Mouse (Mus musculus) R1 (cell line): Measurements from ENCODE around the gene Olfr222.
A peak's percentile ranks its signal among the peaks of the same experiment; 100 is the strongest.

Source experiments
- DNase-seq: peaks from one replicate; pipeline ENCODE4 v3.0.0-alpha.2; 2018; ENCODE audit warnings: low read depth, low spot score

The Olfr222 gene

GRCm38 (mm10) chr11:59541324-59541723 is 34.7 kb downstream of the Olfr222 start, which contains the start of gene Nlrp3:
Nlrp3 (plus strand) TSS chr11:59541568.
- DNase-seq: no peak

- DNase-seq: no peak
These were observed 35.9 kb downstream of the Olfr222 start for GRCm38 (mm10) chr11:59540123-59540522.

DNA sequence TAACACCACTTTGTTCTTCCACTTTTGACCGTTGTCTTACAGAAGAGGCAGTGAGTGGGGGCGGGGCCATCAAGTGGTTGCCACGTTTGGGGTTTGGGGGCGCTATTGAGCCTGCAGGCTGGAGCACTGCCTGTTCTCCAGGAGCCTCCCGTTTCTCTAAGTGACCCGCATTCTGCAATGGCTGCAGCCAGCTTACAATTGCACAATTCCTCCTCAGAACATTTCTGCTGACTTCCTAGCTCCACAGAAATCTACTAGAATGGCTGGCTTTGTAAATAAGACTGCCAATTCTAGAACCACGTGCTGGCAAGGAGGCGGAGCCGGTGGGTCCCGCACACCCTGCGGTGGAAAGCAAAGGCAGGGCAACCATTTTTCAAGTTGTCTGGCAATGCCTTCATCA is 37.6 kb downstream of the Olfr222 start:
- peak; percentile 88 for DNase-seq

DNA sequence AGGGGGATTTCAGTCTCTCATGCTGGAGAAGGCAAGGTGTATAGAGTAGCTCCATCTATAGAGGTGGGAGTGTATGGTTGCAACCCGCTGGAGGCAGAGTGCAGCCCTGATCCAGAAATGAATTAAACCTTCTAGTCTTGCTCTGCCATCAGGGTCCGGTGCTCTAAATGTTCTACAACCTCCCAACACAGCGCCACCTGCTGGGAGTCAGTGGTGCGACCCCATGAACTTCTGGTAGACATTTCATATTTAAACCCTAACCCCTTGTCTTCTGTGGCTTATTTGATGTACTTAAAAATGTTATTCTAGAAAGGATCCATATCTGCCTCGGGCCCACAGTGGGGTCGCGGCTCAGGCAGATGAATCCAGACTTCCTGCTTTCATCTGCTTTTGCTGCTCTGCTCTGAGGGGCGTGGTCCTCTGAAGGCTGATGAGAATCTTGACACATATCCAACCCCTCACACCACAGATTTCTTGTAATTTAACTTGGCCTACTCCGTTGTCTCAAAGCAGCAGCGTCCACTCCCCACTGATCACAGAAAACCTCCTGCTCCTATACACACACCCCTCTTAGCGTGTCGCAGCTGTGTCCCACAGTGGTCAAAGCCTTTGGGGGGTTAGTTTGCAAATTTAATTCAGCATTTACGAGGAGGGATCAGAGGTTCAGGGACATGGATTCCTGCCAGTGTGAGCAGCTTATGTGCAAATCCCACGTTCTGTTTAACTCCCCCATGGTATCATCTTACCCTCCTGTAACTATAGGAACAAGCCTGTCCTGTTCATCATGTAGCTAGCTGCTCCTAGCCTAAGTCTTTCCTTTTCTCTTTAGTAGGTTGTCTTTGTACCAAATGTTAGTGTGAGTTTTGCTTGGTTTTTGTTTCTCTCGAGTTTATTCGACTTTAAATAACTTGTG is 38.6 kb downstream of the Olfr222 start:
- DNase-seq: peak; percentile 83

GRCm38 (mm10) chr11:59531562-59531961 is 44.5 kb downstream of the Olfr222 start:
- DNase-seq: no peak

DNA sequence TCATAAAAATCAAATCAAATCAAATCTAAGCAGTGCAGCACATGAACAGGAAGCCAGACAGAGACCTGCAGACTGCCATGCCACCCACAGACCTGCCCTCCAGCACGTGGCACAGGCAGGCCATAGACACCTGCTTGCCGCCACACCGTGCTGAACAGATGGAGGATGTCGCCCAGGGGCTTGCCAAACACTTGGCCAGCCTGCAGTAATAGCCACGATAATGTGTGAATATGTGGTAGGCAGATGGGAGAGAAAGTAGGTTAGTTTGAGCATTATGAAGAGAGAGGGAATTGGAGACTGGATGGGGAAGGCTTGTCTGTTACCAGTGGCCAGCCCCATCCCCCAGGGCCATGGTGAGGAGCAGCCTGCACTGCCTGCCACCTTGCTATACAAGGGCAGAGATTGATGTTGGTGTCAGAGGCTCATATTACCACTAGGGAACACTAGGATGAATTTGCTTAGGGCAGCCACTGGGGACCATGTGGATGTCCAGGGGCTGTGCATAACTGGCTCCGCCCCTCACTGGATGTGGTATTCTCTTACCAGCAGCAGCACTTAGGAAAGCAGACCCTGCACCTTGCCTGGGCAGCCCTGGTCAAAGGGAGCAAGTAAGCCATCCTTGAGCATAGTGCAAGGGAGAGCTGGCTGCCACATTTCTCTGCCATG is 45.0 kb downstream of the Olfr222 start:
- DNase-seq: peak; percentile 80

- no peak for DNase-seq
These were observed 45.8 kb downstream of the Olfr222 start for GRCm38 (mm10) chr11:59530221-59530620.

DNA sequence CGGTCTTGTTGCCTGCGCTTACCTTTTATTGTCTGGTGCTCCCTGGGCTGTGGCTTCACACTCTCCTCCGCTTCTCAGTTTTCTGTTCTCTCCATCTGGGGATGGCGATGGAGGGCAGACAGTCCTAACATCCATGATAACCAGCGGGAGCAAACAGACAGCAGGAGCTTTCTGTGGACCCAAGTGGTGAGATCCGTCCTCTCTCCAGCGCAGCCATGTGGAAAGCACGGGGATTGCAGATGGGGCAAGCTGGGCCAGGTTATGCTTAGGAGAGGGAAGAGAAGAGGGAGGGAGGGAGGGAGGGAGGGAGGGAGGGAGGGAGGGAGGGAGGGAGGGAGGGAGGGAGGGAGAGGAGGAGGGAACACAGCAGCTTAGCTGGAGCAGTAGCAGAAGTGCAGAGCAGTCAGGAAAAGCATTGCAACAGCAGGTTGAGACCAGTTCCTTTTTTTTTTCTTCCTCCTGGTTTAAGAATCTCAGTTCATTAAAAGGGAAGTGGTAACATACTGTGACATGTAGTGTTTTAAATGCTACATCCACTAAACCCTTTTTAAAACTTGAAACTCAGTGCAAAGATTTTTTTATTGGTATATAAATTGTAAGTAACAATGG is 49.5 kb downstream of the Olfr222 start, which contains the start of gene Zkscan17:
TSS of gene Zkscan17 (minus strand) at position 280 of the 609 bp plus-strand sequence.
- DNase-seq: peak; percentile 95

DNA sequence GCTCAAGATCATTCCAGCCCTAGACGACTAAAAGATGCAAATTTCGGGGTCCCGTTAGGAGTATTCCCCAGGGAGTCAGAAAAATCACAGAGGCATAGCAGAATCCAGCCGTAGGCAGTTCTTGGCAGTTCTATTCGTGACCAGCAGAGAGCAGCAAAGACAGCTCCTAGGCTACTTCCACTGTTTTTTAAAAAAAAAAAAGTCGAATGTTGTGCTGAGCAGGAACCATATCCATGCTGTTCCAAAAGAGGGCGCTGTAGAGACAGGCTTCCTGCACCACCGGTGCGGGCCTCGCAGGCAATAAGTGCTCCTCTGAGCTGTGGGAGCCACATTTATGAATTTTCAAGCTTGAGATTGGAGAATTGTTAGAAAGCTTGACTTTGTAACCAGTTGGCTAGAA is 50.8 kb downstream of the Olfr222 start:
- peak; percentile 94 for DNase-seq

GRCm38 (mm10) chr11:59524150-59524549 is 51.9 kb downstream of the Olfr222 start:
- peak; percentile 78 for DNase-seq
